In the genomic region with DNA sequence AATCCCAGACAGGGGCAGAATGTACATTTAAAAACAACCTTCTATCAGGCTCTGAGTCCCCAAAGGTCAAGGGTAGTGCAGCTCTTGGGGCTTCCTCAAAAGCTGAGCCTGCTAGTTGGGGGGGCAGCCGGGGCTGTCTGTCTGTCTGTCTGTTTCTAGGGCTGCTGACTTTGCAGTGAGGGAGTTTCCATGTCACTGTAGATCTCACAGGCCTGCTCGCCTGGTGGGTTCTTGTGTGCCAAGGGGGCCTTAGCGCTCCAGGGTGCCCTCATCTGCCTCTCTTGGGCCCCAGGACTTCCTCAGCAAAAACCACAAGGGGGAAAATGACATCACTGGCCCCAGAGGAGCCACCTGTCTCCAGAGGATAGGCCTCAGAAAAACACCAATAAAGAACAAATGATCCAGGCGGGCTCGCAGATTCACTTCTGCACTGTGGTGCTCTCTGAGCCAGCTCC, we compare ENCODE assay signal across 10 mouse cellular contexts. TPM values are rescaled to one million over a fixed set of nuclear protein-coding genes. Genes with fewer than 3 reads are reported as not detected.
A peak's percentile ranks its signal among the peaks of the same experiment; 100 is the strongest.
DNase-seq lines count a peak whose midpoint lies in the region; ATAC-seq lines count a peak whose summit lies in the region.
"Had no signal": no experiment of that assay in that cellular context is flagged by ENCODE, and none has a peak within 500 bp of the region (broad histone marks: within the 10 kb centered on the region; RNA-seq: fewer than 3 reads in every experiment).

No protein-coding gene starts in this region.

- no peak for ATAC-seq in forebrain, embryonic 13.5 days
- ATAC-seq in forebrain, embryonic 11.5 days (replicated peaks; ENCODE audit: low FRiP score) = no peak
- ATAC-seq in cerebellum, adult (ENCODE audit: insufficient number of reproducible peaks, low FRiP score, low TSS enrichment) = no peak

- peaks cover 58% of the 10 kb centered on the region for H3K4me1 ChIP-seq in forebrain, embryonic 13.5 days
- peaks cover 9% of the 10 kb centered on the region; the same call in 1 of the 2 replicates for H3K4me1 ChIP-seq in forebrain, embryonic 11.5 days (replicated peaks; ENCODE audit: control insufficient read depth, insufficient read depth, low read length)
- H3K4me1 ChIP-seq: limb, embryonic 12.5 days had no signal

- peaks cover 94% of the 10 kb centered on the region for H3K36me3 ChIP-seq in forebrain, embryonic 13.5 days (ENCODE audit: poor library complexity, severe bottlenecking)
- peaks cover 7% of the 10 kb centered on the region; the same call in 1 of the 2 replicates for H3K36me3 ChIP-seq in forebrain, embryonic 11.5 days (ENCODE audit: control insufficient read depth, insufficient read depth, low read length)

- H3K9ac ChIP-seq in forebrain, embryonic 13.5 days = 0 out of 2 replicates have a peak overlapping the region, but pooled peaks have one; percentile 16
- no peak overlapping the region for H3K9ac ChIP-seq in forebrain, embryonic 11.5 days (ENCODE audit: low read length)
- H3K9ac ChIP-seq: limb, embryonic 12.5 days had no signal

- no peak overlapping the region for H3K4me3 ChIP-seq in forebrain, embryonic 13.5 days
- H3K4me3 ChIP-seq in forebrain, embryonic 11.5 days (ENCODE audit: low read depth, low read length) = no peak overlapping the region
- H3K4me3 ChIP-seq: limb, embryonic 12.5 days had no signal

- H3K27ac ChIP-seq in forebrain, embryonic 13.5 days = peak overlapping the region; percentile 59; the same call in 1 of the 2 replicates
- H3K27ac ChIP-seq in forebrain, embryonic 11.5 days (ENCODE audit: low read depth, low read length) = no peak overlapping the region
- H3K27ac ChIP-seq: limb, embryonic 12.5 days had no signal

- no peak overlapping the region for H3K4me2 ChIP-seq in forebrain, embryonic 13.5 days
- H3K4me2 ChIP-seq in forebrain, embryonic 11.5 days (ENCODE audit: low read depth, low read length, severe bottlenecking) = no peak overlapping the region
- H3K4me2 ChIP-seq: limb, embryonic 12.5 days had no signal

- WGBS in forebrain, embryonic 13.5 days = 84% methylated on average over 5 of the region's 5 CpGs
- 82% methylated on average over 5 of the region's 5 CpGs for WGBS in forebrain, embryonic 11.5 days

- H3K9me3 ChIP-seq in forebrain, embryonic 13.5 days (replicated peaks) = no peaks in the 10 kb centered on the region
- no peaks in the 10 kb centered on the region for H3K9me3 ChIP-seq in forebrain, embryonic 11.5 days (ENCODE audit: control insufficient read depth, low read length)
- H3K9me3 ChIP-seq: limb, embryonic 12.5 days had no signal

- DNase-seq in forebrain, embryonic 11.5 days (ENCODE audit: low spot score) = no peak
- peak; percentile 23 for DNase-seq in lung, postnatal 36 days
- no peak for DNase-seq in lung, adult 18-20 months
- DNase-seq in natural killer cell, adult 2 months (ENCODE audit: low spot score in 2 of 2) = peak; percentile 35 to 84
- DNase-seq in cerebellum, adult 8-10 months = no peak
- no peak for DNase-seq in cerebellum, adult 18-20 months
- DNase-seq: kidney, postnatal 14 days had no signal

- H3K27me3 ChIP-seq in forebrain, embryonic 13.5 days = no peaks in the 10 kb centered on the region
- no peaks in the 10 kb centered on the region for H3K27me3 ChIP-seq in forebrain, embryonic 11.5 days (ENCODE audit: control insufficient read depth, insufficient read depth, low read length)
- H3K27me3 ChIP-seq: limb, embryonic 12.5 days had no signal

RNA-seq across cellular contexts. Expression of a gene that starts 32.9 kb away (rescaled TPM):
- 276 and 292 TPM in 2 replicates for polyA plus RNA-seq in forebrain, embryonic 13.5 days (2015; fragmentation: Nextera tagmentation; extraction: Ambion mirVana)
- polyA plus RNA-seq in forebrain, embryonic 11.5 days (2014; fragmentation: Nextera tagmentation; extraction: Ambion mirVana) = 210 and 218 TPM in 2 replicates

Comparison
In these comparisons a context has a peak if more than half of its experiments do, and no peak if none do; other contexts are left out.
1. DNase-seq: peak in lung, postnatal 36 days (single experiment) and natural killer cell, adult 2 months (2 of 2); none in forebrain, embryonic 11.5 days (single experiment), lung, adult 18-20 months (0 of 2), cerebellum, adult 8-10 months (single experiment) and cerebellum, adult 18-20 months (0 of 2).